Mouse (Mus musculus): Measurements from ENCODE around the gene Bod1l.

- TF ChIP-seq CTCF (IDR thresholded peaks at IDR 0.05 in 2 of 3, conservative IDR thresholded peaks at IDR 0.05 in 1 of 3; ENCODE audit: control insufficient read depth in 1 of 3, insufficient read depth in 1 of 3, low read depth in 2 of 3, low read length in 3 of 3, poor library complexity in 1 of 3, severe bottlenecking in 1 of 3) = no peak
- TF ChIP-seq CHD2 (IDR thresholded peaks at IDR 0.05; ENCODE audit: low read length) = no peak
- no peak for TF ChIP-seq GATA1 (IDR thresholded peaks at IDR 0.05; ENCODE audit: low read depth, low read length)
- no peak for TF ChIP-seq POLR2A (IDR thresholded peaks at IDR 0.05; ENCODE audit: control insufficient read depth in 1 of 2, insufficient read depth in 1 of 2, low read depth in 1 of 2, low read length in 2 of 2, poor library complexity in 1 of 2)
- TF ChIP-seq MAX (IDR thresholded peaks at IDR 0.05; ENCODE audit: low read length) = no peak
- TF ChIP-seq ZNF384 (IDR thresholded peaks at IDR 0.05; ENCODE audit: low read depth, low read length) = no peak
- TF ChIP-seq EP300 (IDR thresholded peaks at IDR 0.05; ENCODE audit: low read depth in 1 of 2, low read length in 2 of 2) = no peak
- no peak for TF ChIP-seq ELF1 (IDR thresholded peaks at IDR 0.05; ENCODE audit: low read depth, low read length)
- no peak for TF ChIP-seq MYC (IDR thresholded peaks at IDR 0.05; ENCODE audit: low read depth, low read length)
- TF ChIP-seq TAL1 (IDR thresholded peaks at IDR 0.05; ENCODE audit: low read length) = no peak
- TF ChIP-seq ZKSCAN1 (IDR thresholded peaks at IDR 0.05; ENCODE audit: low read depth, low read length) = no peak
- TF ChIP-seq TCF12 (IDR thresholded peaks at IDR 0.05; ENCODE audit: low read depth, low read length) = no peak
- TF ChIP-seq NRF1 (IDR thresholded peaks at IDR 0.05; ENCODE audit: insufficient read depth, low read depth, low read length, poor library complexity, severe bottlenecking) = no peak
Measured at GRCm38 (mm10) chr5:41890871-41891270, 46.8 kb upstream of the Bod1l start.
